Mouse (Mus musculus): ENCODE results near the gene Chmp1a. TPM values are rescaled to one million over a fixed set of nuclear protein-coding genes. Genes with fewer than 3 reads are reported as not detected.
"Not testable (repeated sequence)": the region's sequence is repeated elsewhere in the genome, so short reads cannot be mapped to it uniquely, and the experiment has no call there.

Chmp1a gene
- 202 and 209 TPM in 2 replicates for polyA plus RNA-seq (2015; fragmentation: Nextera tagmentation; extraction: Ambion mirVana)

DNA sequence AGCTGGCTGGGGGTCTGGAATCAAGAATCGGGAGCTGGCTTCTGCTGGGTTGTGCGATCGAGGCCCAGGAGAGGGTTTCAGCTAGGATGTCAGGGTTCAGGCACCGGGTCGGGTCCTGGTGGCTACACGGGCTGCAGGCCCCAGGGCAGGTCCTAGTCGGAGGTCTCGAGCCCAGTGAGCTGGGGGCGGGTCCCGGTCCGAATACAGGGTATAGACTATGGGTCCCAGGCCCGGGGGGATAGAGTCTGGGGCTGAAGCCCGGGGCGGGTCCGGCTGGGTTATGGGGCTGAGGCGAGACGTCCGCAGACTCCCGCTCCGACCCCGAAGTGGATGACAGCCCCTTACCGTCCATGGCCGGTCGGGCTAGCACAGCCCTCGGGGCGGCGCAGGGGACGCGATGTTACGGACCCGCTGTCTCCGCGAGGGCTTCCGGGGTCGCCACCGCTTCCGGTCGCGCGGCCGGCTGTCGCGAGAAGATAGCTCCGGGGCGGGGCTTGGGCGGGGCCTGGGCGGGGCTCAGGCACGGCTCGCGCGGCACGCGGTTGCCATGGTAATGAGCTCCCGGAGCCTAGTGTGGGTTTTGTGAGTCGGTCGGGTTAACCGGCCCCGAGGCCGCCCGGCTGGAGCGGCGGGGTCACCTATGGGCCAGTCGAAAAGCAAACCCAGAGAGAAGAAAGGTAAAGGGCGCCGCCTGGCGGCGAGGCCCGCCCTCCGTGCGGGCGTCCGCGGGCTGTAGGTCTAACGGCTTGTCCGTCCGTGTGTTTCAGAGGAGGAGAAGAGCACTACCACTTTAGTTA is at the start of gene Chmp1a, which contains the start of gene Spata33:
Gene Chmp1a, minus strand, starts transcription at position 443 of the 797 bp plus-strand sequence.
Gene Spata33, plus strand, starts transcription at position 512 of the 797 bp plus-strand sequence.
- WGBS, result 2% methylated on average over 76 of the region's 76 CpGs
- H3K9me3 ChIP-seq, result no peaks in the 10 kb centered on the region
- peak within 1 kb of the TSS; percentile 99 for H3K9ac ChIP-seq
- peaks cover 26% of the 10 kb centered on the region for H3K4me1 ChIP-seq (replicated peaks)
- peak; percentile 94 for ATAC-seq (ENCODE audit: low FRiP score)
- no peaks in the 10 kb centered on the region for H3K27me3 ChIP-seq
- H3K27ac ChIP-seq, result peak within 1 kb of the TSS; percentile 70
- peaks cover 28% of the 10 kb centered on the region for H3K36me3 ChIP-seq
- H3K4me2 ChIP-seq, result peak within 1 kb of the TSS; percentile 94
- peak within 1 kb of the TSS; percentile 97 for H3K4me3 ChIP-seq

GRCm38 (mm10) chr8:123257593-123257992 is 45.0 kb upstream of the Chmp1a start:
- peaks cover 63% of the 10 kb centered on the region for H3K36me3 ChIP-seq
- H3K4me1 ChIP-seq (replicated peaks), result peaks cover 35% of the 10 kb centered on the region
- 94% methylated on average over 7 of the region's 8 CpGs for WGBS
- not testable (repeated sequence) for H3K9me3 ChIP-seq; H3K9ac ChIP-seq; ATAC-seq (ENCODE audit: low FRiP score); H3K4me3 ChIP-seq; H3K4me2 ChIP-seq; H3K27ac ChIP-seq; H3K27me3 ChIP-seq

- Histone ChIP-seq H3K4me1 (replicated peaks) (peaks cover 39% of the 10 kb centered on the region), H3K27me3 (no peaks in the 10 kb centered on the region), H3K36me3 (peaks cover 61% of the 10 kb centered on the region), H3K27ac (no peak overlapping the region), H3K4me2 (no peak overlapping the region), H3K4me3 (no peak overlapping the region), H3K9me3 (no peaks in the 10 kb centered on the region), H3K9ac (no peak overlapping the region; the same call in 1 of the 2 replicates)
- no peak for ATAC-seq (ENCODE audit: low FRiP score)
- 64% methylated on average over 3 of the region's 3 CpGs for WGBS
Observed at GRCm38 (mm10) chr8:123257114-123257513, 44.6 kb upstream of the Chmp1a start.

- 72% methylated on average over 6 of the region's 6 CpGs for WGBS
Observed at GRCm38 (mm10) chr8:123255170-123255569, 42.6 kb upstream of the Chmp1a start.

GRCm38 (mm10) chr8:123254099-123254885 is 41.7 kb upstream of the Chmp1a start, which contains the start of the genes Zfp276 and Vps9d1:
Gene Zfp276 (plus strand): TSS chr8:123254195.
Gene Vps9d1 (minus strand): TSS chr8:123254348.
- Histone ChIP-seq H3K4me1 (replicated peaks) (peaks cover 39% of the 10 kb centered on the region), H3K4me3 (peak within 1 kb of the TSS; percentile 97), H3K9me3 (no peaks in the 10 kb centered on the region), H3K27ac (peak within 1 kb of the TSS; percentile 94), H3K4me2 (peak within 1 kb of the TSS; percentile 99), H3K36me3 (peaks cover 65% of the 10 kb centered on the region), H3K27me3 (no peaks in the 10 kb centered on the region), H3K9ac (peak within 1 kb of the TSS; percentile 99)
- under 1% methylated on average over 83 of the region's 99 CpGs for WGBS
- ATAC-seq (ENCODE audit: low FRiP score), result peak; percentile 96

More at GRCm38 (mm10) chr8:123255170-123255569, 42.6 kb upstream of the Chmp1a start:
- H3K9me3 ChIP-seq, result no peaks in the 10 kb centered on the region
- H3K27me3 ChIP-seq, result no peaks in the 10 kb centered on the region
- H3K4me3 ChIP-seq, result peak overlapping the region; percentile 97
- ATAC-seq (ENCODE audit: low FRiP score), result no peak
- H3K4me2 ChIP-seq, result peak overlapping the region; percentile 99
- no peak overlapping the region for H3K27ac ChIP-seq
- peaks cover 66% of the 10 kb centered on the region for H3K36me3 ChIP-seq
- H3K9ac ChIP-seq, result peak overlapping the region; percentile 99
- H3K4me1 ChIP-seq (replicated peaks), result peaks cover 39% of the 10 kb centered on the region

GRCm38 (mm10) chr8:123253451-123254098 is 41.0 kb upstream of the Chmp1a start:
- Histone ChIP-seq H3K27me3 (no peaks in the 10 kb centered on the region), H3K4me1 (replicated peaks) (peaks cover 39% of the 10 kb centered on the region), H3K9ac (peak overlapping the region; percentile 99), H3K4me3 (peak overlapping the region; percentile 97), H3K9me3 (no peaks in the 10 kb centered on the region), H3K4me2 (peak overlapping the region; percentile 99), H3K36me3 (peaks cover 65% of the 10 kb centered on the region), H3K27ac (peak overlapping the region; percentile 94)
- under 1% methylated on average over 39 of the region's 40 CpGs for WGBS
- ATAC-seq (ENCODE audit: low FRiP score), result peak; percentile 47

GRCm38 (mm10) chr8:123252925-123253324 is 40.4 kb upstream of the Chmp1a start:
- H3K4me3 ChIP-seq, result peak overlapping the region; percentile 97
- peak overlapping the region; percentile 99 for H3K4me2 ChIP-seq
- H3K27ac ChIP-seq, result peak overlapping the region; percentile 94
- H3K9me3 ChIP-seq, result no peaks in the 10 kb centered on the region
- H3K4me1 ChIP-seq (replicated peaks), result peaks cover 39% of the 10 kb centered on the region
- H3K36me3 ChIP-seq, result peaks cover 65% of the 10 kb centered on the region
- no peak for ATAC-seq (ENCODE audit: low FRiP score)
- H3K27me3 ChIP-seq, result no peaks in the 10 kb centered on the region
- WGBS, result 70% methylated on average over 4 of the region's 4 CpGs
- H3K9ac ChIP-seq, result peak overlapping the region; percentile 99

- H3K4me1 ChIP-seq (replicated peaks), result peaks cover 26% of the 10 kb centered on the region
- H3K27me3 ChIP-seq, result no peaks in the 10 kb centered on the region
- H3K4me2 ChIP-seq, result no peak overlapping the region
- no peak overlapping the region for H3K9ac ChIP-seq
- H3K9me3 ChIP-seq, result no peaks in the 10 kb centered on the region
- H3K27ac ChIP-seq, result no peak overlapping the region
- ATAC-seq (ENCODE audit: low FRiP score), result no peak
- H3K36me3 ChIP-seq, result peaks cover 65% of the 10 kb centered on the region
- H3K4me3 ChIP-seq, result no peak overlapping the region
- 92% methylated on average over 5 of the region's 5 CpGs for WGBS
Observed at GRCm38 (mm10) chr8:123250940-123251339, 38.4 kb upstream of the Chmp1a start.

- Histone ChIP-seq H3K27me3 (no peaks in the 10 kb centered on the region), H3K27ac (no peak overlapping the region), H3K4me2 (no peak overlapping the region), H3K9ac (no peak overlapping the region), H3K4me3 (no peak overlapping the region), H3K36me3 (peaks cover 85% of the 10 kb centered on the region), H3K9me3 (no peaks in the 10 kb centered on the region), H3K4me1 (replicated peaks) (peaks cover 13% of the 10 kb centered on the region)
- 93% methylated on average over 8 of the region's 8 CpGs for WGBS
- ATAC-seq (ENCODE audit: low FRiP score), result no peak
Observed at GRCm38 (mm10) chr8:123248596-123248995, 36.0 kb upstream of the Chmp1a start.

GRCm38 (mm10) chr8:123247748-123248147 is 35.2 kb upstream of the Chmp1a start:
- no peak for ATAC-seq (ENCODE audit: low FRiP score)
- no peak overlapping the region for H3K27ac ChIP-seq
- peaks cover 6% of the 10 kb centered on the region for H3K4me1 ChIP-seq (replicated peaks)
- no peaks in the 10 kb centered on the region for H3K27me3 ChIP-seq
- H3K4me2 ChIP-seq, result no peak overlapping the region
- H3K4me3 ChIP-seq, result no peak overlapping the region
- H3K9me3 ChIP-seq, result no peaks in the 10 kb centered on the region
- 96% methylated on average over 6 of the region's 6 CpGs for WGBS
- H3K36me3 ChIP-seq, result peaks cover 93% of the 10 kb centered on the region
- H3K9ac ChIP-seq, result 0 out of 2 replicates have a peak overlapping the region, but pooled peaks have one; percentile 1

DNA sequence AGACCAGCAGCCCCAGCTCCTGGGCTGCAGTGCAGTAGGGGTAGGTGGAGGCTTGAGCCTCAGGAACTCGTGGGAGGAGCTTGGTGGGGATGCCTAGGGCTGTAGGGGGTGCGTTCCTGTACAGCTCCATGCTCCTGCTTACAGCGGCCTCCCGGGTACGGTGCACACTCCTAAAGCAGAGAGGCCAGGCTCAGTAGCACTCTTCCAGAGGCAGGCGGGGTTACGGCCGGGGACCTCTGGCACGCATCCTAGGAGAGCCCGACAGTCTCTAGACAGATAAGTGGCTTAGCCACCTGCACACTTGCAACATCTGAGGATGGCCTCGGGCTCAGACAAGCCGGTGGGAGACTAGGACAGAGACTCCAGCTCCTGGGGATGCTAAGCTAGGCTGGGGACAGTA is 33.0 kb upstream of the Chmp1a start:
- no peak overlapping the region for H3K4me3 ChIP-seq
- no peaks in the 10 kb centered on the region for H3K4me1 ChIP-seq (replicated peaks)
- H3K36me3 ChIP-seq, result peaks cover 88% of the 10 kb centered on the region
- no peaks in the 10 kb centered on the region for H3K27me3 ChIP-seq
- no peaks in the 10 kb centered on the region for H3K9me3 ChIP-seq
- 91% methylated on average over 12 of the region's 12 CpGs for WGBS
- no peak for ATAC-seq (ENCODE audit: low FRiP score)
- no peak overlapping the region for H3K27ac ChIP-seq
- no peak overlapping the region for H3K4me2 ChIP-seq
- H3K9ac ChIP-seq, result no peak overlapping the region

GRCm38 (mm10) chr8:123244382-123244781 is 31.8 kb upstream of the Chmp1a start:
- Histone ChIP-seq H3K9me3 (no peaks in the 10 kb centered on the region), H3K36me3 (peaks cover 78% of the 10 kb centered on the region), H3K4me1 (replicated peaks) (no peaks in the 10 kb centered on the region), H3K27ac (no peak overlapping the region), H3K4me2 (no peak overlapping the region), H3K27me3 (no peaks in the 10 kb centered on the region), H3K4me3 (no peak overlapping the region), H3K9ac (no peak overlapping the region)
- 95% methylated on average over 4 of the region's 4 CpGs for WGBS
- no peak for ATAC-seq (ENCODE audit: low FRiP score)

Data from hindbrain, embryonic 13.5 days (tissue).